ENCODE assay signal across 10 mouse cellular contexts in the genomic region with DNA sequence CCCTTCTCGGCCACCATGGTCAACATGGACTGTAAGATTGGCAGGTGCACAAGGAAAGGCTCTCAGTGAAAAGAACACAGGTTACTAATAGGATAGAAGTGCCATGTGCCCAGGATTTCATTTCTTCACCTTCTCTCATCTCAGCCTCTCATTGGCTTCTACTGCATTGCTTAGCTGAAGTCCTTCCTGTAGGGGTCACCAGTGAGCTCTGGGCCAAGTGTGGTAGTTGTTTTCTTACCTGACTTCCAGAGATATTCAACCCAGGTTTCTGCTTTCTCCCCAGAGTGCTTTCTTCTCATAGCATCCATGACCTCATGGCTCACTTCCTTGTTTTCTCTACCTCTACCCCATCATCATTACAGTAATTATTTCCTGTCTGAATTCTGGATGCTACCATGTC.
DNase-seq lines count a peak whose midpoint lies in the region; ATAC-seq and TF ChIP-seq lines count a peak whose summit lies in the region.
"Had no signal": no experiment of that assay in that cellular context is flagged by ENCODE, and none has a peak within 500 bp of the region (broad histone marks: within the 10 kb centered on the region; RNA-seq: fewer than 3 reads in every experiment).

No protein-coding gene starts in this region.

- H3K9ac ChIP-seq in stomach, postnatal 0 days (ENCODE audit: low read length) = no peak overlapping the region
- H3K9ac ChIP-seq: embryonic facial prominence, embryonic 13.5 days; midbrain, embryonic 12.5 days had no signal

- no peaks in the 10 kb centered on the region for H3K4me1 ChIP-seq in stomach, postnatal 0 days (replicated peaks; ENCODE audit: control insufficient read depth, insufficient read depth)
- H3K4me1 ChIP-seq: embryonic facial prominence, embryonic 13.5 days; midbrain, embryonic 12.5 days had no signal

- no peaks in the 10 kb centered on the region for H3K36me3 ChIP-seq in stomach, postnatal 0 days (ENCODE audit: control insufficient read depth, insufficient read depth, low read length)
- H3K36me3 ChIP-seq: embryonic facial prominence, embryonic 13.5 days; midbrain, embryonic 12.5 days had no signal

- 80% methylated on average over 1 of the region's 1 CpGs for WGBS in stomach, postnatal 0 days

- DNase-seq in layer of hippocampus, adult 2 months (ENCODE audit: low spot score in 2 of 2) = no peak
- no peak for DNase-seq in layer of hippocampus, adult 11-12 months (ENCODE audit: low spot score)
- DNase-seq in ES-CJ7 (ENCODE audit: low read depth, low spot score) = peak; percentile 68
- no peak for DNase-seq in stomach, postnatal 0 days (ENCODE audit: low spot score)
- no peak for DNase-seq in right cerebral cortex, postnatal 10 days (ENCODE audit: low spot score in 2 of 2)
- DNase-seq: gastrocnemius, postnatal 25 days had no signal

- H3K27me3 ChIP-seq in stomach, postnatal 0 days (ENCODE audit: control insufficient read depth, insufficient read depth, low read length) = no peaks in the 10 kb centered on the region
- H3K27me3 ChIP-seq: embryonic facial prominence, embryonic 13.5 days; midbrain, embryonic 12.5 days had no signal

- ATAC-seq in common myeloid progenitor, adult 5-6 weeks (replicated peaks; ENCODE audit: low read depth, poor library complexity, severe bottlenecking) = peak; percentile 70
- ATAC-seq in stomach, postnatal 0 days (ENCODE audit: low FRiP score, low TSS enrichment) = no peak
- ATAC-seq in erythroblast, adult 5-6 weeks (replicated peaks; ENCODE audit: low FRiP score, poor library complexity, severe bottlenecking) = no peak

- H3K4me3 ChIP-seq in layer of hippocampus, adult 2 months = no peak overlapping the region
- H3K4me3 ChIP-seq in stomach, postnatal 0 days (ENCODE audit: low read depth, low read length) = no peak overlapping the region
- H3K4me3 ChIP-seq: embryonic facial prominence, embryonic 13.5 days; midbrain, embryonic 12.5 days had no signal

- no peak overlapping the region for H3K4me2 ChIP-seq in stomach, postnatal 0 days (replicated peaks; ENCODE audit: low read depth)
- H3K4me2 ChIP-seq: embryonic facial prominence, embryonic 13.5 days; midbrain, embryonic 12.5 days had no signal

- no peak for TF ChIP-seq EP300 in stomach, postnatal 0 days (optimal IDR thresholded peaks at IDR 0.05)

- peak; percentile 55 for TF ChIP-seq CTCF in layer of hippocampus, adult 2 months (conservative IDR thresholded peaks at IDR 0.05)
- TF ChIP-seq CTCF in stomach, postnatal 0 days (IDR thresholded peaks at IDR 0.05; ENCODE audit: low read depth) = peak; percentile 66

- H3K9me3 ChIP-seq in stomach, postnatal 0 days (ENCODE audit: control insufficient read depth, low read length) = no peaks in the 10 kb centered on the region
- H3K9me3 ChIP-seq: embryonic facial prominence, embryonic 13.5 days; midbrain, embryonic 12.5 days had no signal

- no peak overlapping the region for H3K27ac ChIP-seq in layer of hippocampus, adult 2 months
- H3K27ac ChIP-seq in stomach, postnatal 0 days (replicated peaks) = no peak overlapping the region
- H3K27ac ChIP-seq: embryonic facial prominence, embryonic 13.5 days; midbrain, embryonic 12.5 days had no signal
